Mouse (Mus musculus) CH12.LX (cell line): ENCODE results near the gene Cacna2d1. TPM values are rescaled to one million over a fixed set of nuclear protein-coding genes. Genes with fewer than 3 reads are reported as not detected.

Experiments used
- DNase-seq: peaks from one replicate; pipeline ENCODE4 v3.0.0-alpha.2; 2013; ENCODE audit errors: extremely low read depth
- H3K27ac ChIP-seq: 2 replicates; pipeline ENCODE4 v1.5.1; 2012; ENCODE audit warnings: low read depth, mild to moderate bottlenecking, control low read depth, moderate library complexity; ENCODE audit not compliant: insufficient read depth
- H3K27me3 ChIP-seq: replicated peaks from 2 replicates; pipeline ENCODE3; 2012; ENCODE audit warnings: inconsistent platforms
- H3K36me3 ChIP-seq, 2 experiments: replicated peaks in 1 of 2; 2 replicates each; pipeline versions ENCODE3 to v1.6.1; 2012; ENCODE audit warnings: inconsistent platforms in 1 of 2, low read length in 1 of 2, mild to moderate bottlenecking in 1 of 2, mixed read lengths in 1 of 2, moderate library complexity in 1 of 2; ENCODE audit not compliant: control insufficient read depth in 1 of 2, insufficient read depth in 1 of 2
- H3K4me1 ChIP-seq, 2 experiments: 2 replicates each; pipeline ENCODE4 v1.6.1; 2012; ENCODE audit warnings: inconsistent platforms in 1 of 2, moderate library complexity in 1 of 2; ENCODE audit not compliant: insufficient read depth in 2 of 2, control insufficient read depth in 1 of 2
- H3K4me2 ChIP-seq: 2 replicates; pipeline ENCODE4 v1.6.1; 2012; ENCODE audit warnings: low read depth, mild to moderate bottlenecking, control low read depth; ENCODE audit not compliant: poor library complexity, insufficient read depth, severe bottlenecking
- H3K4me3 ChIP-seq, 3 experiments: fragments of 150-350 bp in 1 of 3; sonication (generic) in 1 of 3; replicated peaks in 1 of 3; 2 replicates each; pipeline versions ENCODE3 to v1.5.1; 2011 to 2012; ENCODE audit warnings: low read depth in 2 of 3, low read length in 2 of 3, mild to moderate bottlenecking in 2 of 3, moderate library complexity in 2 of 3, control low read depth in 1 of 3, improper control_type of control experiment in 1 of 3, inconsistent platforms in 1 of 3, mixed read lengths in 1 of 3; ENCODE audit not compliant: poor library complexity in 1 of 3
- H3K79me2 ChIP-seq: replicated peaks from 2 replicates; pipeline ENCODE4 v1.6.1; 2012; ENCODE audit warnings: mild to moderate bottlenecking, moderate library complexity; ENCODE audit not compliant: control insufficient read depth, poor library complexity, insufficient read depth, severe bottlenecking; ENCODE audit errors: extremely low read depth
- H3K9ac ChIP-seq: 2 replicates; pipeline ENCODE4 v1.6.1; 2012; ENCODE audit warnings: low read depth, mild to moderate bottlenecking, control low read depth, moderate library complexity; ENCODE audit not compliant: insufficient read depth
- H3K9me3 ChIP-seq: replicated peaks from 2 replicates; pipeline ENCODE3; 2012; ENCODE audit warnings: low read length, inconsistent platforms, mixed read lengths
- CHD2 ChIP-seq: IDR thresholded peaks from 2 replicates; pipeline ENCODE4 v1.6.1; 2011; ENCODE audit warnings: low read length, improper control_type of control experiment
- CTCF ChIP-seq, 2 experiments: IDR thresholded peaks in 1 of 2; conservative IDR thresholded peaks in 1 of 2; 2 replicates each; pipeline ENCODE4 v1.5.1; 2011 to 2012; ENCODE audit warnings: low read depth in 2 of 2, low read length in 2 of 2, improper control_type of control experiment in 1 of 2, inconsistent platforms in 1 of 2, mild to moderate bottlenecking in 1 of 2, moderate library complexity in 1 of 2
- E2F4 ChIP-seq: IDR thresholded peaks from 2 replicates; pipeline ENCODE4 v1.6.1; 2011; ENCODE audit warnings: low read depth, low read length, improper control_type of control experiment; ENCODE audit not compliant: insufficient replicate concordance
- ELF1 ChIP-seq: IDR thresholded peaks from 2 replicates; pipeline ENCODE4 v1.6.1; 2014; ENCODE audit warnings: low read depth, mild to moderate bottlenecking, inconsistent platforms, low read length, improper control_type of control experiment
- GABPA ChIP-seq: IDR thresholded peaks from 2 replicates; pipeline ENCODE4 v1.6.1; 2012; ENCODE audit warnings: low read depth, low read length, improper control_type of control experiment, inconsistent platforms; ENCODE audit not compliant: insufficient replicate concordance
- HCFC1 ChIP-seq: IDR thresholded peaks from 2 replicates; pipeline ENCODE4 v1.6.1; 2012; ENCODE audit warnings: low read depth, mild to moderate bottlenecking, inconsistent platforms, low read length, improper control_type of control experiment
- IRF4 ChIP-seq: IDR thresholded peaks from 2 replicates; pipeline ENCODE4 v1.6.1; 2014; ENCODE audit warnings: low read depth, mild to moderate bottlenecking, inconsistent platforms, low read length, improper control_type of control experiment
- KAT2A ChIP-seq: IDR thresholded peaks from 2 replicates; pipeline ENCODE4 v1.6.1; 2012; ENCODE audit warnings: low read length, improper control_type of control experiment, inconsistent platforms; ENCODE audit not compliant: insufficient replicate concordance
- MAFK ChIP-seq: IDR thresholded peaks from 2 replicates; pipeline ENCODE4 v1.6.1; 2011; ENCODE audit warnings: low read length, improper control_type of control experiment; ENCODE audit not compliant: insufficient replicate concordance
- MAX ChIP-seq: IDR thresholded peaks from 2 replicates; pipeline ENCODE4 v1.6.1; 2011; ENCODE audit warnings: low read length, improper control_type of control experiment
- MAZ ChIP-seq: IDR thresholded peaks from 2 replicates; pipeline ENCODE4 v1.6.1; 2012; ENCODE audit warnings: low read depth, mild to moderate bottlenecking, inconsistent platforms, low read length, improper control_type of control experiment, moderate library complexity
- MXI1 ChIP-seq: IDR thresholded peaks from 2 replicates; pipeline ENCODE4 v1.6.1; 2011; ENCODE audit warnings: mild to moderate bottlenecking, low read depth, low read length, improper control_type of control experiment
- NELFE ChIP-seq: IDR thresholded peaks from 2 replicates; pipeline ENCODE4 v1.6.1; 2011; ENCODE audit warnings: low read depth, low read length, improper control_type of control experiment
- PAX5 ChIP-seq: IDR thresholded peaks from 2 replicates; pipeline ENCODE4 v1.6.1; 2012; ENCODE audit warnings: low read length, inconsistent platforms, mixed read lengths
- POLR2A ChIP-seq: IDR thresholded peaks from 2 replicates; pipeline ENCODE4 v1.6.1; 2011; ENCODE audit warnings: low read depth, mild to moderate bottlenecking, improper control_type of control experiment, low read length
- RAD21 ChIP-seq: IDR thresholded peaks from 2 replicates; pipeline ENCODE4 v1.6.1; 2011; ENCODE audit warnings: low read depth, mild to moderate bottlenecking, low read length, improper control_type of control experiment, moderate library complexity
- SMC3 ChIP-seq: IDR thresholded peaks from 2 replicates; pipeline ENCODE4 v1.6.1; 2011; ENCODE audit warnings: low read depth, low read length, improper control_type of control experiment
- TCF12 ChIP-seq: IDR thresholded peaks from 2 replicates; pipeline ENCODE4 v1.6.1; 2014; ENCODE audit warnings: low read depth, mild to moderate bottlenecking, inconsistent platforms, low read length, improper control_type of control experiment
- USF1 ChIP-seq: IDR thresholded peaks from 2 replicates; pipeline ENCODE4 v1.6.1; 2014; ENCODE audit warnings: low read depth, mild to moderate bottlenecking, inconsistent platforms, low read length, improper control_type of control experiment
- ZMIZ1 ChIP-seq: IDR thresholded peaks from 2 replicates; pipeline ENCODE4 v1.6.1; 2012; ENCODE audit warnings: low read depth, mild to moderate bottlenecking, inconsistent platforms, low read length, improper control_type of control experiment
- dilution Hi-C: fragments of 300-500 bp; cut with MboI; formaldehyde crosslinking; loops from 2 replicates; pipeline ENCODE4 v1.14.3; 2020; ENCODE audit warnings: low sequenced_read_pairs; ENCODE audit not compliant: extremely low pct_unique_long_range_greater_than_20kb, extremely low pct_ligation_motif_present
- in situ Hi-C: fragments of 300-500 bp; cut with MboI; formaldehyde crosslinking; loops from 3 replicates; pipeline ENCODE4 v1.14.3; 2019; ENCODE audit warnings: low sequenced_read_pairs, low pct_ligation_motif_present, low pct_unique_long_range_greater_than_20kb, mixed read lengths
- polyA plus RNA-seq: library from polyadenylated mRNA; unstranded; fragments of >175 nt; gene quantifications from 2 replicates; pipeline ENCODE4 v1.2.1, GENCODE M21; 2012; ENCODE audit warnings: low read depth; ENCODE audit not compliant: insufficient read length
- total RNA-seq, 2 experiments: library from RNA; depleted of rRNA; stranded (reverse); fragments of 300-350 nt in 1 of 2; fragments of >200 nt in 1 of 2; gene quantifications; 2 replicates each; pipeline ENCODE4 v1.2.3; 2012 to 2014

Gene Cacna2d1
- total and polyA plus RNA-seq, 3 experiments, result 0.13 to 1.3 (median 0.28) TPM

- dilution Hi-C loops, result no loop called here
- no peaks in the 10 kb centered on the region for H3K27me3 ChIP-seq
- H3K4me1 ChIP-seq, result no peaks in the 10 kb centered on the region
- H3K9me3 ChIP-seq, result no peaks in the 10 kb centered on the region
- H3K4me3 ChIP-seq, result no peak overlapping the region
- H3K9ac ChIP-seq, result no peak overlapping the region
- no peak overlapping the region for H3K27ac ChIP-seq
- in situ Hi-C loops, result no loop called here
- no peaks in the 10 kb centered on the region for H3K79me2 ChIP-seq
- DNase-seq, result peak; percentile 22
- no peak overlapping the region for H3K4me2 ChIP-seq
- peak; percentile 44 for TF ChIP-seq RAD21
- peak in 1 of 2 experiments; percentile 42; a peak in 2 of 4 replicates for TF ChIP-seq CTCF (conservative IDR thresholded peaks at IDR 0.05 in 1 of 2, IDR thresholded peaks at IDR 0.05 in 1 of 2; ENCODE audit: low read depth in 2 of 2, low read length in 2 of 2)
- no peak for TF ChIP-seq CHD2
- TF ChIP-seq USF1, result no peak
- no peak for TF ChIP-seq PAX5
- TF ChIP-seq E2F4, result no peak
- peak; percentile 39 for TF ChIP-seq SMC3
- no peaks in the 10 kb centered on the region for H3K36me3 ChIP-seq
These were observed 265.3 kb downstream of the Cacna2d1 start for GRCm38 (mm10) chr5:16199816-16200215.

GRCm38 (mm10) chr5:16221960-16222359, 287.5 kb downstream of the Cacna2d1 start:
- TF ChIP-seq KAT2A (no peak), POLR2A (no peak), IRF4 (no peak), MAFK (no peak), MAZ (no peak), E2F4 (no peak), HCFC1 (no peak), ZMIZ1 (no peak), GABPA (no peak), ELF1 (no peak), MXI1 (no peak), MAX (no peak), NELFE (no peak), SMC3 (no peak), TCF12 (no peak)
- no peaks in the 10 kb centered on the region for H3K79me2 ChIP-seq
- H3K4me1 ChIP-seq, result no peaks in the 10 kb centered on the region
- no peaks in the 10 kb centered on the region for H3K27me3 ChIP-seq
- H3K36me3 ChIP-seq, result no peaks in the 10 kb centered on the region
- dilution Hi-C loops, result no loop called here
- H3K27ac ChIP-seq, result no peak overlapping the region
- DNase-seq, result no peak
- no peak overlapping the region for H3K9ac ChIP-seq
- H3K4me2 ChIP-seq, result no peak overlapping the region
- in situ Hi-C loops, result no loop called here
- H3K9me3 ChIP-seq, result peaks cover 2% of the 10 kb centered on the region
- H3K4me3 ChIP-seq, result no peak overlapping the region
